Mouse (Mus musculus) liver, adult 2 months (tissue): Measurements from ENCODE around the gene Trim54.

Source experiments
- CTCF ChIP-seq: fragments of 200-500 bp; IDR thresholded peaks from 2 replicates; pipeline ENCODE4 v1.5.1; 2011; ENCODE audit warnings: low read depth, low read length, control low read depth
- POLR2A ChIP-seq: fragments of 200-500 bp; IDR thresholded peaks from 2 replicates; pipeline ENCODE4 v1.6.1; 2011; ENCODE audit warnings: low read length, control low read depth; ENCODE audit not compliant: insufficient read depth; ENCODE audit errors: extremely low read depth

DNA sequence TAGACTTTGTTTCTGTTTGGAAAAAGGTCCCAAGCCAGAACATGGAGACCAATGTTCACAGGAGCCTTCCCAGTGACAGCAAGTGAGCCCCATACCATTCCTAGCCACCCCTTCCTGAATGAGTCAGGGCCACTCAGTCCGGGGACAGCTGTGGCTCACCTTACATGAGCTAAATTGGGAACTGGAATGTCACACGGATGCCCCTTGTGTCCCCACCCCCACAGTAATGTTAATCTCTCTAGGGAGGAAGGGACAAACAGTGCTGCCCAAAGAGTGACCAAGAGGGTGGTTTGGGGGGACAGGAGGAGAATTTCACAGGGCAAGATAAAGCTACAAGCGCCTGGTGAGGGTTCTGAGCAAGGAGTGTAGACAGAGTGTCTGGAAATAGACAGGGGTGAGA lies at the start of gene Trim54:
- no peak for TF ChIP-seq CTCF
- no peak for TF ChIP-seq POLR2A
